Mouse (Mus musculus): Measurements from ENCODE around the gene 2310011J03Rik. TPM values are rescaled to one million over a fixed set of nuclear protein-coding genes. Genes with fewer than 3 reads are reported as not detected.

2310011J03Rik gene
- polyA plus RNA-seq, 1 experiment from 2014 or later: 38.4 TPM

DNA sequence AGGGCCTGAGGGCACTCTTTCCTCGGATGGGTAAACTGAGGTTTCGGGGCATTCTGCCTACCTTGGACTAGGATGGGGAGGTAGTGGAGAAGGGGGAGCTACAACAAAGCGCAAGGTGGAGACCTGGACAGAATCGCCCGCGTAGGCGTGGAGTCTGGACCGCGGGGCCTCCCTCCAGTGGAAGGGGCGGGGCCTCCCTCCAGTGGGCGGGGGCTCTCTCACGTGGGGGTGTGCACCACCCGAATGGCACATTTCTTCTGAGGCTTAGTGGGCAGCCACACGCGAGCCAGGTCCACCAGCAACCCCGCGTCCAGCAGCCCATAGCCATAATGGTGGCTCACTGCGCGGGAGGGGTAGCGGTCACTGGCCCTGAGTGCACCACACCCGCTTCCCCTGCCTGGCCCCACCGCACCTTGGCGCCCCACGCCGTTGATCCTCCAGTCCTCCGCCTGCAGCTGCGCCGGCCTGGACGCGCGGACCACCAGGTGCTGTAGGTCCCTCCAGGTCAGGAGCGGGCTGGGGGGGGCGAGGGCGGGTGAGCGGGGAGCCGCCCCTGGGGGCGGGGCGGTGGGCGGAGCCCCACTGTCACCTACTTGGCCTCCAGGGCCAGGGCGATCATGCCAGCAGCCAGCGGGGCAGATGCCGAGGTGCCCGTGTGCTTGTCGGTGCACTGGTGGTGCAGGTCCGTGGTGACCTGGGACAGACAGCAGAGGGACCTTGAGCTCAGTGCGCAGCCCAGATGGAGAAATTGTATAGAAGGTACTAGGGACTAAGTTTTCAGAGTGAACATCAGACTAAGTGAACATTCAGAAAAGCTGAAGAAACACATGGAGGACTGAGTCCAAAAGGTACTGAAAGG is 3.2 kb upstream of the 2310011J03Rik start:
- peaks cover 39% of the 10 kb centered on the region for H3K27me3 ChIP-seq
- H3K4me1 ChIP-seq: peaks cover 31% of the 10 kb centered on the region
- H3K36me3 ChIP-seq: peaks cover 3% of the 10 kb centered on the region; the same call in 1 of the 2 replicates
- no peaks in the 10 kb centered on the region for H3K9me3 ChIP-seq (replicated peaks)
- H3K4me3 ChIP-seq: peak overlapping the region; percentile 40
- H3K4me2 ChIP-seq (replicated peaks): peak overlapping the region; percentile 96
- H3K9ac ChIP-seq: peak overlapping the region; percentile 60
- H3K27ac ChIP-seq: no peak overlapping the region
- ATAC-seq (ENCODE audit: low FRiP score): peak; percentile 13
- under 1% methylated on average over 46 of the region's 46 CpGs for WGBS

DNA sequence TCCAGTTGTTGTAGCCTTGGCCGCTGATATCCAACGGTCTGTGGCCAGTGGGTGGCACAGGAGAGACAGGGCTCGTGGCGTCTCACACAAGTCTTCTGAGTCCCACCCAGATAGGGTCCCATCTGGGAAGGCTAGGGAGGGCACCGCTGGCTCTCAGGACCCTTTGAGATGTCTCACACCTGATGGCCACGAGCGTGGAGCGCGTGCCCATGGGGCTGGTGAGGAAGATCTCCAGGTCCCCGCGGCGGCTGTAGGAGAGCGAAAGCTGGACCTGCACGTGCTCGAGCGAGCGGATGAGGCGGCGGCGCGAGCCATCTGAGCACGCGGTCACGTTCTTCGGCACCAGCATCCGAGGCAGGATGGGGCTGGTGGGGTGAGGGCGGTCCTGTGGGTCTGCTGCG is 2.5 kb upstream of the 2310011J03Rik start:
- Histone ChIP-seq H3K27me3 (peaks cover 37% of the 10 kb centered on the region), H3K27ac (no peak overlapping the region), H3K4me2 (replicated peaks) (peak overlapping the region; percentile 96), H3K4me1 (peaks cover 31% of the 10 kb centered on the region), H3K4me3 (peak overlapping the region; percentile 40), H3K36me3 (peaks cover 10% of the 10 kb centered on the region), H3K9ac (peak overlapping the region; percentile 60), H3K9me3 (replicated peaks) (no peaks in the 10 kb centered on the region)
- WGBS: 8% methylated on average over 28 of the region's 28 CpGs
- ATAC-seq (ENCODE audit: low FRiP score): no peak

DNA sequence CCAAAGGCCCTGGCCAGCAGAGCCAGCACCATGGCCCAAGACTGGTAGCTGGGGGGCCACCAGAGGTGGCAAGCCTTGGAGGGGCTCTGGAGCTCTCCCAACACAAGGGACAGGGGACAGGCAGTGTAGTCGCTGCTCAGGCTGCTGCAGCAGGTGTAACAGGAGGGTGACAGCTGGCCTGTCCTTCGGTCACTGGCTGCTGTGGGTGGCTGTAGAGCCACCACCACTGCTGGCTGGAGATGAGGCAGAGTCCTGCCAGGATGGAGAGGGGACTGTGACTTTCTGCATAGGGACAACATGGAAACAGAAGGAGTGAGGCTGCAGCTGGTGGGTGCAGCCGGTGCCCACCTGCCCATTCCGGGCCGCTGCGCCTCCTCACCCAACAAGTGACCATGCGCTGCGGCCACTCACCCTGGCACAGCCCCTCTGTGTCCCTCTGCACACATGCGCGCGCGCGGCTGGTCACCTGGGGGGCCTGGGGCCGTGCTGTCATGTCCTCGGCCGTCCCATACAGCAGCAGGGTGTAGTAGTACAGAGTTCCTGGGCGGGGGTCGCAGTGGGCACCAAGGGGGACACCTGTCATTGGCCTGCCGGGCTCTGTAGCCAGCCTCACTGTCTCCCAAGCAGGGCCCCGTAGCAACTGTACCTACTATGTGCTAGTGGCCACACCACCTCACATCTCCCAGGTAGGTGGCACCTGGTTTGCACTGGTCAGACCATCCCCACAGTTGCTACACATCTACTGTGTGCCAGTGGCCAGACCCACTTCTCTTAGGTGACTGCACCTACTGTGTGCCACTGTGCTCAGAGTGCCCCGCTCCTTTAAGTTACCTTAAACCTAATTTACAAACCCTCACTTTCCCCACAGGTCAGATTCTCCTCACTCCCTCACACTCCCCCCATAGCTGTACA is 1.6 kb upstream of the 2310011J03Rik start:
- Histone ChIP-seq H3K9ac (no peak overlapping the region), H3K36me3 (peaks cover 19% of the 10 kb centered on the region), H3K4me1 (peaks cover 35% of the 10 kb centered on the region), H3K9me3 (replicated peaks) (no peaks in the 10 kb centered on the region), H3K27me3 (peaks cover 40% of the 10 kb centered on the region), H3K4me2 (replicated peaks) (peak overlapping the region; percentile 96), H3K27ac (no peak overlapping the region), H3K4me3 (no peak overlapping the region; the same call in 1 of the 2 replicates)
- WGBS: 93% methylated on average over 21 of the region's 21 CpGs
- no peak for ATAC-seq (ENCODE audit: low FRiP score)

DNA sequence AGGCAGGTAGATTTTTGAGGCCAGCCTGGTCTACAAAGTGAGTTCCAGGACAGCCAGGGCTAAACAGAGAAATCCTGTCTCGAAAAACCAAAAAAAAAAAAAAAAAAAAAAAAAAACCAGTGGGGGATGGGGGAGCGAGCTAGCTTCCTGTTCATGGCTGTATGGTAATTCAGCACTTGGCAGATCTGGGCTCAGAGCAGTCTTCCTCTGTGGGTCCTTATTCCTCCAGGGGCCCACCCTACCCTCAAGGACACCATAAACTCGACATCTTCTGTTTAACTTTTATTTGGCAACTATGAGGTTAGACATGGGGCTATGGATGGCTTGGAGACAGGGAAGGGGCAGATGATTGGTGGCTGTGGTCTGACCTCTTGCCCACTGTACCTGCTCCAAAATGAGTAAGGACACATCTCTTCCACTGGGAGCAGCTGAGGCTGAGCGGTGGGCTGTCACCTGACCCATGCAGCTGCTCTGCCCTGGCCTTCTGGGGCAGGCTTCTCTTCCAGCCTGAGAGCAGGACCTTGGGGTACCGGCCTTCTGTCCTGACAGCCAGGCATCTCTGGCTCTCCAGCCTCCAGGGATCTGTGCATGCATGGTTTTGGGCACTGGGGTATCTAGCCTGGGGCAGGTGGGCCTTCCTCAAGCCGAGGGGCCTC is 805 bp upstream of the 2310011J03Rik start:
- H3K27ac ChIP-seq: no peak overlapping the region
- peaks cover 39% of the 10 kb centered on the region for H3K27me3 ChIP-seq
- peak overlapping the region; percentile 88; the same call in 1 of the 2 replicates for H3K4me2 ChIP-seq (replicated peaks)
- ATAC-seq (ENCODE audit: low FRiP score): no peak
- no peaks in the 10 kb centered on the region for H3K9me3 ChIP-seq (replicated peaks)
- H3K9ac ChIP-seq: no peak overlapping the region
- H3K4me3 ChIP-seq: no peak overlapping the region
- H3K36me3 ChIP-seq: peaks cover 27% of the 10 kb centered on the region
- WGBS: 81% methylated on average over 6 of the region's 6 CpGs
- H3K4me1 ChIP-seq: peaks cover 41% of the 10 kb centered on the region

DNA sequence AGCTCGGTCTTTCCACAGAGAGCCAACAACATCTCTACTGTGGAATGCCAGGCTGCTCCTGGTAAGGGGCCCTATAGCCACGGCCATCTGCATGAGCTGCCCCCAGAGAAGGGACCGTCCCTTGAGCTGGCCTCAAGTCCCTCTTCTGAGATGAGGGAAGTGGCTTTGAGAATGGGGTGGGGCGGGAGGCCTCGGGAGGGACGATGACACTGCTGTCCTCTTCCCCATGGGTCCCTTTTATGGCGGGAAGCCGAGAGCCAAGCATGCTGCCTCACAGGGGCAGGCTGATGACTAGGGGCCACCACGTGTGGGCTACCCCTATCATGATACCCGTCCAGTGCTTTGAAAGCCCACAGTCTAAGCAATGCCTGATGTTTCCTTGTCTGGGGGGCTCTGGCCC is 3.3 kb downstream of the 2310011J03Rik start:
- no peak for ATAC-seq (ENCODE audit: low FRiP score)
- no peak overlapping the region for H3K4me3 ChIP-seq
- H3K27me3 ChIP-seq: peaks cover 54% of the 10 kb centered on the region
- H3K4me2 ChIP-seq (replicated peaks): no peak overlapping the region
- no peaks in the 10 kb centered on the region for H3K9me3 ChIP-seq (replicated peaks)
- H3K4me1 ChIP-seq: peaks cover 53% of the 10 kb centered on the region
- no peak overlapping the region for H3K9ac ChIP-seq
- no peak overlapping the region for H3K27ac ChIP-seq
- peaks cover 68% of the 10 kb centered on the region for H3K36me3 ChIP-seq
- 61% methylated on average over 10 of the region's 10 CpGs for WGBS

DNA sequence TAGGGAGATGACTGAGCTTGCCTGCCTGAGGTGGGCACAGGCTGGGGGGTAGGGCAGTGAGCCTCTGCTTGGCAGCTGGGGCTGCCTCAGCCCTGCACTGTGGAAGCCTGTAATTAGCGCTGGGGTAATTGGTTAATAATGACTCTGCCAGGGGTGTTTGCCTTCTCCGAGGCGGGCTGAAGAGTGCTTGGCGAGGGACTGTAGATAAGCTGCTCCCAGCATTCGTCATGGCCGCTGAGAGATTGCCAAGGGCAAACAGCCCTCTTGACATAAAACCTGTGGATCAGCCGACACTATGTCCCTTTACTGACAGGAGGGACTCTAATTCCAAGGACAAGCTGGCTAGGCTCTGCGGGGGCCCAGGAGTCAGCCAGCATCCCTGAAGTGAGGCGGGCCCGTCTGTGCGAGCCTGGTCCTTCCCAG is 4.0 kb downstream of the 2310011J03Rik start:
- Histone ChIP-seq H3K9me3 (replicated peaks) (no peaks in the 10 kb centered on the region), H3K4me1 (peaks cover 53% of the 10 kb centered on the region), H3K9ac (peak overlapping the region; percentile 1; the same call in 1 of the 2 replicates), H3K36me3 (peaks cover 74% of the 10 kb centered on the region), H3K4me2 (replicated peaks) (no peak overlapping the region), H3K4me3 (no peak overlapping the region), H3K27me3 (peaks cover 57% of the 10 kb centered on the region), H3K27ac (no peak overlapping the region)
- 36% methylated on average over 11 of the region's 11 CpGs for WGBS
- no peak for ATAC-seq (ENCODE audit: low FRiP score)

DNA sequence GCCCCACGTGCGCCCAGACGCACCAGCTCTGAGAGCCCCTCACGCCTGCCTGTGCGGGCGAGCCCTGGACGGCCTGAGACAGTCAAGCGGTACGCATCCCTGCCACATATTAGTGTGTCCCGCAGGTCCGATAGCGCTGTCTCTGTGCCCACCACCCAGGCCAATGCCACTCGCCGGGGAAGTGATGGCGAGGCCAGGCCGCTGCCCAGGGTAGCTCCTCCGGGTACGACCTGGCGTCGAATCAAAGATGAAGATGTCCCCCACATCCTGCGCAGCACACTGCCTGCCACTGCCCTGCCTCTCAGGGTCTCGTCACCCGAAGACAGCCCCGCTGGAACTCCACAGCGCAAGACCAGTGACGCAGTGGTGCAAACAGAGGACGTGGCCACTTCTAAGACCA is 5.0 kb downstream of the 2310011J03Rik start:
- Histone ChIP-seq H3K36me3 (peaks cover 85% of the 10 kb centered on the region), H3K9me3 (replicated peaks) (no peaks in the 10 kb centered on the region), H3K4me1 (peaks cover 51% of the 10 kb centered on the region), H3K9ac (0 out of 2 replicates have a peak overlapping the region, but pooled peaks have one; percentile 32), H3K27me3 (peaks cover 63% of the 10 kb centered on the region), H3K27ac (no peak overlapping the region), H3K4me2 (replicated peaks) (no peak overlapping the region), H3K4me3 (no peak overlapping the region)
- 54% methylated on average over 27 of the region's 27 CpGs for WGBS
- ATAC-seq (ENCODE audit: low FRiP score): no peak

DNA sequence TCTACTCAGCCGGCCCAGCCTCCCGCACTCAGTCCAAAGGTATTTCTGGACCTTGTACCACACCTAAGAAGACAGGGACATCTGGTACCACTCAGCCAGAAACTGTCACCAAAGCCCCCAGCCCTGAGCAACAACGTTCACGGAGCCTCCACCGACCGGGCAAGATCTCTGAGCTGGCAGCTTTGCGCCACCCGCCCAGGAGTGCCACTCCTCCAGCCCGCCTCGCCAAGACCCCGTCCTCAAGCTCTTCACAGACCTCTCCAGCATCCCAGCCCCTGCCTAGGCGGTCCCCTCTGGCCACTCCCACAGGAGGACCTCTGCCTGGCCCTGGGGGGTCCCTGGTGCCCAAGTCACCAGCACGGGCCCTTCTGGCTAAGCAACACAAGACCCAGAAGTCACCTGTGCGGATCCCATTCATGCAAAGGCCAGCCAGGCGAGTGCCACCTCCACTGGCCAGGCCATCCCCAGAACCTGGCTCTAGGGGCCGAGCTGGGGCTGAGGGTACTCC is 5.8 kb downstream of the 2310011J03Rik start:
- H3K4me1 ChIP-seq: peaks cover 46% of the 10 kb centered on the region
- ATAC-seq (ENCODE audit: low FRiP score): no peak
- peaks cover 90% of the 10 kb centered on the region for H3K36me3 ChIP-seq

DNA sequence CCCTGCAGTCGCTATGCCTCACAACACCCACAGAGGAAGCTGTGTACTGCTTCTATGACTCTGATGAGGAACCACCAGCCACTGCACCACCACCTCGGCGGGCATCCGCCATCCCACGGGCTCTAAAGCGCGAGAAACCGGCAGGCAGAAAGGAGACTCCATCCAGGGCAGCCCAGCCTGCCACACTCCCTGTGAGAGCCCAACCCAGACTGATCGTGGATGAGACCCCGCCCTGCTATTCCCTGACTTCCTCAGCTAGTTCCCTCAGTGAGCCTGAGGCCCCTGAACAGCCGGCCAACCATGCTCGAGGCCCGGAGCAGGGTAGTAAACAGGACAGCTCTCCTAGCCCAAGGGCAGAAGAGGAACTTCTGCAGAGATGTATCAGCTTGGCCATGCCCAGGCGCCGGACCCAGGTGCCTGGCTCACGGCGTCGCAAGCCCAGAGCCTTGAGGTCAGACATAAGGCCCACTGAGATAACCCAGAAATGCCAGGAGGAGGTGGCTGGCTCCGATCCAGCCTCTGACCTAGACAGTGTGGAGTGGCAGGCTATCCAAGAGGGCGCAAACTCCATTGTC is 6.6 kb downstream of the 2310011J03Rik start:
- peaks cover 63% of the 10 kb centered on the region for H3K27me3 ChIP-seq
- H3K27ac ChIP-seq: no peak overlapping the region
- WGBS: 59% methylated on average over 20 of the region's 20 CpGs
- ATAC-seq (ENCODE audit: low FRiP score): no peak
- H3K36me3 ChIP-seq: peaks cover 98% of the 10 kb centered on the region
- H3K4me2 ChIP-seq (replicated peaks): no peak overlapping the region
- no peak overlapping the region for H3K4me3 ChIP-seq
- peaks cover 37% of the 10 kb centered on the region for H3K4me1 ChIP-seq
- no peaks in the 10 kb centered on the region for H3K9me3 ChIP-seq (replicated peaks)
- no peak overlapping the region for H3K9ac ChIP-seq

More for the DNA sequence above, 5.8 kb downstream of the 2310011J03Rik start:
- H3K4me2 ChIP-seq (replicated peaks): no peak overlapping the region
- WGBS: 53% methylated on average over 16 of the region's 16 CpGs
- H3K9ac ChIP-seq: 0 out of 2 replicates have a peak overlapping the region, but pooled peaks have one; percentile 32
- peaks cover 63% of the 10 kb centered on the region for H3K27me3 ChIP-seq
- H3K27ac ChIP-seq: no peak overlapping the region
- no peak overlapping the region for H3K4me3 ChIP-seq
- no peaks in the 10 kb centered on the region for H3K9me3 ChIP-seq (replicated peaks)

DNA sequence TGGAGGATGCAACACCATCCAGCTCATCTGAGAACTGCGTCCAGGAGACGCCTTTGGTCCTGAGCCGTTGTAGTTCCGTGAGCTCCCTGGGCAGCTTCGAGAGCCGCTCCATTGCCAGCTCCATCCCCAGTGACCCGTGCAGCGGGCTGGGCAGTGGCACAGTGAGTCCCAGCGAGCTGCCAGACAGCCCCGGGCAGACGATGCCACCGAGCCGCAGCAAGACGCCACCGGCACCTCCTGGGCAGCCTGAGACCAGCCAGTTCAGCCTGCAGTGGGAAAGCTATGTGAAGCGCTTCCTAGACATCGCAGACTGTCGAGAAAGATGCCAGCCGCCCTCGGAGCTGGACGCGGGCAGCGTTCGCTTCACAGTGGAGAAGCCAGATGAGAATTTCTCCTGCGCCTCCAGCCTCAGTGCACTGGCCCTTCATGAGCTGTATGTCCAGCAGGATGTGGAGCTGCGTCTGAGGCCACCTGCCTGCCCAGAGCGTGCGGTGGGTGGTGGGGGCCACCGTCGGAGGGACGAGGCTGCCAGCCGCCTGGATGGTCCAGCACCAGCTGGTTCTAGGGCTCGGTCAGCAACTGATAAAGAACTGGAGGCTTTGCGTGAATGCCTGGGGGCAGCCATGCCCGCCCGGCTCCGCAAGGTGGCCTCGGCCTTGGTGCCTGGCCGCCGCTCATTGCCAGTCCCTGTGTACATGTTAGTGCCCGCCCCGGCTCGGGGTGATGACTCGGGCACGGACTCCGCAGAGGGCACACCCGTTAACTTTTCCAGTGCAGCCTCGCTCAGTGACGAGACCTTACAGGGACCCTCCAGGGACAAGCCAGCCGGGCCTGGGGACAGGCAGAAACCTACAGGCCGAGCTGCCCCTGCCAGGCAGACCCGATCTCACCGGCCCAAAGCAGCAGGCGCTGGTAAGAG is 7.5 kb downstream of the 2310011J03Rik start:
- H3K27ac ChIP-seq: no peak overlapping the region
- no peaks in the 10 kb centered on the region for H3K9me3 ChIP-seq (replicated peaks)
- no peak for ATAC-seq (ENCODE audit: low FRiP score)
- H3K4me1 ChIP-seq: peaks cover 37% of the 10 kb centered on the region
- H3K4me2 ChIP-seq (replicated peaks): no peak overlapping the region
- 65% methylated on average over 54 of the region's 54 CpGs for WGBS
- 0 out of 2 replicates have a peak overlapping the region, but pooled peaks have one; percentile 6 for H3K4me3 ChIP-seq
- peaks cover 63% of the 10 kb centered on the region for H3K27me3 ChIP-seq
- peaks cover 98% of the 10 kb centered on the region for H3K36me3 ChIP-seq
- no peak overlapping the region for H3K9ac ChIP-seq

Measured in hindbrain, embryonic 12.5 days (tissue).